Mouse (Mus musculus): ENCODE results near the gene Lactbl1. TPM values are rescaled to one million over a fixed set of nuclear protein-coding genes. Genes with fewer than 3 reads are reported as not detected.

Gene Lactbl1
- polyA plus RNA-seq, 3 experiments from 2014 or later = 0.16 TPM; not detected in 2

DNA sequence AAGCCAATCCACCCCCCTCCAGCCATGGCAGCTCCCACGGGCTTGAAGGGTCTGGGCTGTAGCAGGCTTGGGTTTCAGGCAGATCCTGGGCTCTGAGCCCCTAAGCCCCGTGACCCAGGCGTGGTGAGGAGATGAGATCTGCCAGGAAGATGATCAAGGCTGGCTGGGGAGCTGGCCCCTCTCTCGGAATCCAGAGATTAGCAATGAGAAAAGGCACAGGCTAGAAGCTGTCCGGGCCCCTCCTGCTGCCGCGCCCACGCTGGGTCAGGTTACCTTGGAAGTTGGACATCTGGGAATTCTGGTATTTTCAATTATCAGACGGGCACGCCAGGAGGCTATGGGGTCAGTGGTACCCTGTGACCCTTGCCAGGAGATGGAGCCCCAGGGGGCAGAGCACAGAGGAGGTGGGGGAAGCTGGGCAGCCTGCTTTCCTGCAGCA lies 63.0 kb downstream of the Lactbl1 start:
- ATAC-seq = no peak

- ATAC-seq = no peak
Observed at GRCm38 (mm10) chr4:136688113-136688512, 65.7 kb downstream of the Lactbl1 start.

Other genes starting within 250 kb of the Lactbl1 start
- not detected for gene Htr1d, start 199.1 kb upstream of the Lactbl1 start, polyA plus RNA-seq (2017; shearing (Covaris generic))
- under 1 TPM in 1 of 3 experiments, not detected in 2; 0.19 TPM for gene 6030445D17Rik, start 160.4 kb upstream of the Lactbl1 start, polyA plus RNA-seq (2017; shearing (Covaris generic))
- 10 to 100 TPM in 1 of 3 experiments, 1 to 10 TPM in 2; 4.9 to 10.9 (median 5.6) TPM for gene Luzp1, start 152.9 kb upstream of the Lactbl1 start, polyA plus RNA-seq (2017; shearing (Covaris generic))
- gene Kdm1a, start 19.9 kb upstream of the Lactbl1 start, polyA plus RNA-seq (2017; shearing (Covaris generic)) = 10 to 100 TPM; 12.3 to 23.7 (median 23.2) TPM
- gene Tex46, start 12.2 kb upstream of the Lactbl1 start, polyA plus RNA-seq (2017; shearing (Covaris generic)) = not detected
- under 1 TPM in 1 of 3 experiments, not detected in 2; 0.05 TPM for gene Ephb2, start 213.4 kb downstream of the Lactbl1 start, polyA plus RNA-seq (2017; shearing (Covaris generic))

All from inflammation-experienced regulatory T-cells, adult 6 months (primary cell).